Mouse (Mus musculus) heart, embryonic 14.5 days (tissue): ENCODE measurements around the gene Trpc7. TPM values are rescaled to one million over a fixed set of nuclear protein-coding genes. Genes with fewer than 3 reads are reported as not detected.

Source experiments
- ATAC-seq: fragments of 200-750 bp; cut with Nextera tagmentation; 2 replicates; pipeline ENCODE4 v1.8.0; 2017; ENCODE audit warnings: low read depth, moderate TSS enrichment; ENCODE audit not compliant: insufficient number of reproducible peaks, insufficient read depth, low FRiP score
- H3K27ac ChIP-seq, 2 experiments: fragments of 200-500 bp in 1 of 2; fragments of 300-500 bp in 1 of 2; sonication (generic) in 1 of 2; replicated peaks in 1 of 2; 2 replicates each; pipeline ENCODE4 v1.5.1; 2012 to 2014; ENCODE audit warnings: low read depth in 2 of 2, low read length in 2 of 2, control low read depth in 1 of 2, mild to moderate bottlenecking in 1 of 2, mixed read lengths in 1 of 2; ENCODE audit not compliant: control insufficient read depth in 1 of 2, insufficient read depth in 1 of 2
- H3K27me3 ChIP-seq: fragments of 300-500 bp; sonication (generic); 2 replicates; pipeline ENCODE4 v1.6.1; 2014; ENCODE audit warnings: mild to moderate bottlenecking, low read length, control low read depth; ENCODE audit not compliant: control insufficient read depth, insufficient read depth
- H3K36me3 ChIP-seq: fragments of 300-500 bp; sonication (generic); 2 replicates; pipeline ENCODE4 v1.6.1; 2014; ENCODE audit warnings: mild to moderate bottlenecking, control low read depth, low read length, mixed read lengths; ENCODE audit not compliant: control insufficient read depth, insufficient read depth
- H3K4me1 ChIP-seq, 2 experiments: fragments of 200-500 bp in 1 of 2; fragments of 300-500 bp in 1 of 2; sonication (generic) in 1 of 2; 2 replicates each; pipeline ENCODE4 v1.6.1; 2012 to 2014; ENCODE audit warnings: low read length in 2 of 2, control low read depth in 1 of 2, mixed read lengths in 1 of 2; ENCODE audit not compliant: control insufficient read depth in 2 of 2, insufficient read depth in 2 of 2
- H3K4me2 ChIP-seq: fragments of 300-500 bp; sonication (generic); 2 replicates; pipeline ENCODE4 v1.6.1; 2014; ENCODE audit warnings: mild to moderate bottlenecking, low read length
- H3K4me3 ChIP-seq, 2 experiments: fragments of 200-500 bp in 1 of 2; fragments of 300-500 bp in 1 of 2; sonication (generic) in 1 of 2; 2 replicates each; pipeline ENCODE4 v1.5.1; 2012 to 2014; ENCODE audit warnings: low read length in 2 of 2, mild to moderate bottlenecking in 2 of 2, control low read depth in 1 of 2, low read depth in 1 of 2, moderate library complexity in 1 of 2; ENCODE audit not compliant: control insufficient read depth in 1 of 2, insufficient read depth in 1 of 2
- H3K9ac ChIP-seq: fragments of 300-500 bp; sonication (generic); 2 replicates; pipeline ENCODE4 v1.6.1; 2014; ENCODE audit warnings: mild to moderate bottlenecking, low read length
- H3K9me3 ChIP-seq: fragments of 300-500 bp; sonication (generic); 2 replicates; pipeline ENCODE4 v1.6.1; 2016; ENCODE audit warnings: low read length, control low read depth; ENCODE audit not compliant: control insufficient read depth
- WGBS: fragments of 180-500 bp; shearing (Covaris S2); extraction: QIAGEN DNeasy Blood & Tissue Kit; methylation state at CpG from one replicate; pipeline ENCODE4 v1.1.7; 2014; 5-methylcytosine and 5-hydroxymethylcytosine counted together
- polyA plus RNA-seq: library from polyadenylated mRNA; unstranded; fragments of >200 nt; fragmentation: Nextera tagmentation; extraction: Ambion mirVana; gene quantifications from 2 replicates; pipeline ENCODE4 v1.2.1, GENCODE M21; 2014

Gene Trpc7
- polyA plus RNA-seq: not detected in 2 replicates

DNA sequence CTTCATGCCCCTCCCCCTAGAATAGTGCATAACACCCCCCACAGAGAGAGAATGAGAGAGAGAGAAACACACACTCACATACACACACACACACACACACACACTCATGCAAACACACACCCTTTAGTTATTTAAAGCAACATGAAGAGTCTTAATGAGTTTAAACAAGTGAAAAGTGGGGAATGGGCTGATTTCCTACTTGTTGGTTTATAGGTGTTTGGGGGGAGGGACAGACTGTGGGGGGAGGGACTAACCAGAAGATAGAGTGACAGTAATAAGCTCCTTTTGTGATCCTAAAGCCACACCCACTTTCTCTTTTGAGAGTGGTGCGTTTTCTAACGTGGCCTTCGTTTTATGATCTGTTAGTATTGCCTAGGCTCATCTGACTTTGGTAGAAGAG, at the start of gene Trpc7:
Trpc7 (minus strand) TSS at position 101 of the 400 bp plus-strand sequence.
- no peak within 1 kb of the TSS for H3K4me2 ChIP-seq
- no peaks in the 10 kb centered on the region for H3K4me1 ChIP-seq
- no peak within 1 kb of the TSS for H3K27ac ChIP-seq
- no peak for ATAC-seq
- 62% methylated on average over 3 of the region's 3 CpGs for WGBS
- no peak within 1 kb of the TSS for H3K9ac ChIP-seq
- no peaks in the 10 kb centered on the region for H3K9me3 ChIP-seq
- no peak within 1 kb of the TSS for H3K4me3 ChIP-seq
- H3K36me3 ChIP-seq: no peaks in the 10 kb centered on the region
- H3K27me3 ChIP-seq: 0 out of 2 replicates have a peak, but pooled peaks cover 4% of the 10 kb centered on the region

DNA sequence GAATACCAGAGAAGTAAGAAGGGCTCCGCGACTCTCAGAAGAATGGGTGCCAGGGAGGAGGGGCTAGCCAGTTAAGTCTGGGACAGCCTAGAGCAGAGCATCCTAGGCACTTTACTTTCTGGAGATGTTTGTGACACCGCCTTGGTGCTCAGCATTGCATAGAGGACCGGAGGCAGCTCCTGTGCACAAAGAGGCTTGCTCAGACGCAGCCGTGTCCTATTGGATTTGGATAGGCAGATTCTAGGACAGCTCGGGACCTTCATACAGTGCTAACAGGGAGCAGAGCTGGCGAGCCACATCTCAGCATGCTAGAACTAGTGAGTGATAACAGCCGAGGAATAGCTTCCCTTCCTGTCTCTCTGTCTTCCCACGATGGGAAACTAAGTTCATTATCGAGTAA, 43.5 kb upstream of the Trpc7 start:
- Histone ChIP-seq H3K4me2 (no peak overlapping the region), H3K9me3 (no peaks in the 10 kb centered on the region), H3K27ac (no peak overlapping the region), H3K4me1 (no peaks in the 10 kb centered on the region), H3K4me3 (no peak overlapping the region), H3K36me3 (no peaks in the 10 kb centered on the region), H3K27me3 (no peaks in the 10 kb centered on the region), H3K9ac (no peak overlapping the region)
- no peak for ATAC-seq
- WGBS: 65% methylated on average over 11 of the region's 11 CpGs

DNA sequence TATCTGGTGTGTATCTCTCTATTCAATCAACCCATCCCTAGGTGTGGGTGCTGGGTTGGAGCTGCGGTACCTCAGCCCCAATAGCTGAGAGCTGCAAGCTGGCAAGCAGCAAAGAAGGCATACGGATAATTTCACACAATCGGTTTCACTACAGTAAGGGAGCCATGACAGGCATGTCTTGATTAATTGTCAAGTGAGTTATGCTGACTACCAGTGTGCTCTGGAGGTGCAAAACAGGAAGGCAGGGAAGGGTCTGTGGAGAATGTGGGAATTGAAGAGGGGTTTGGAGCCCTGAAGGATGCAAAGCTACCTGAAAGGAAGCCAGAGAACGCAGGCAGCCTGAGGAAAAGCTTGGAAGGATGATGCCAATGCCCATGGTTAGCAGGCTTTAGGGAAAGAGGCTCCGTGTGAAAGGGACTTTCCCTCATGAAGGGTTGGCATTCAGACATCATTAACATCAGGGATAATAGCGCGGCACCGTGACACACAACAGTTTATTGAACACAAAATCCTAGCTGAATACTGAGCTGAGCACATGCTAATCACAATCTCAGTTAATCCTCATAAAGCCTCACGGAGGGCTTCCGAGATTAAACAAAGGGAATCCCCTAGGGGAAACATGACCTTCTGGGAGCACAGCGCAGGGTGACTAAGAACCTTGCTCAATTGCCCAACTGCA, 38.2 kb upstream of the Trpc7 start:
- 69% methylated on average over 11 of the region's 11 CpGs for WGBS
- no peak for ATAC-seq
- H3K9ac ChIP-seq: no peak overlapping the region
- H3K4me3 ChIP-seq: no peak overlapping the region
- H3K27me3 ChIP-seq: no peaks in the 10 kb centered on the region
- no peaks in the 10 kb centered on the region for H3K36me3 ChIP-seq
- no peak overlapping the region for H3K4me2 ChIP-seq
- no peaks in the 10 kb centered on the region for H3K9me3 ChIP-seq
- no peak overlapping the region for H3K27ac ChIP-seq
- no peaks in the 10 kb centered on the region for H3K4me1 ChIP-seq

DNA sequence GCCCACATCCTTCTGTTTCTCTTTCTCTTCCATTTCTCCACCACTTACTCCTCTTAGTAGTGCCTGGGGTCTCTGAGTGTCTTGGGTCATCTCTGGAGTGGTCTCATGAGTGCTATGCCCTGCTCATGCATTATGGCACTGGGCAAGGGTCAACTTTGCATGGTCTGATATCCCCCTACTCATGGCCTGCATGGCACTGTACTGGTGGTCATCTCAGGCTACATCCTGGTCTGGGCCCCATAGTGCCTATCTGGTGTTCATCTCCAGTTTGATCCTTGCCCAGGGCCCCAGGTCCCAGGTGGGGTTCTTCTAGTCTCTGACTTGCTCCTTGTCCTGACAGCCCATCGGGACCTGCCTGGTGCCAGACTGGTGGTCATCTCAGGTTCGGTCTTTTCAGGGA, 34.6 kb upstream of the Trpc7 start:
- H3K9me3 ChIP-seq: no peaks in the 10 kb centered on the region
- 90% methylated on average over 2 of the region's 2 CpGs for WGBS

DNA sequence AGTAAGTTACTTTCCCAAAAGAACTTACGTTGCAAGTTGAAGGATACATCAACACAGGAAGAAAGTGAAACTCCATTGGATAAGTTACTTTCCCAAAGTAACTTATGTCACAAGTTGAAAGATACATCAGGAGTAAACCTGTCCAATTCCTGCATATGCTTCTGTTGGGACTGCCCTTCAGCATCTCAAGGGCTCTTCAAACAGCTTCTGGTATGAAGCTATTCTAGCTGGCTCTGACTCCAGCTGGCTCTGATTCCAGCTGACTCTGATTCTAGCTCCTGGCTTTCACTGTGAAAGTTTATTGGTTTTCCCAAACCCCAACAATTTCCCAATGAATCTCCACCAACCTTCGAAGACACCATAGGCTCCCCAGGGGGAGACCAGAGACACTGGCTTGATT, 27.2 kb upstream of the Trpc7 start:
- Histone ChIP-seq H3K4me1 (no peaks in the 10 kb centered on the region), H3K27ac (no peak overlapping the region), H3K4me2 (no peak overlapping the region), H3K36me3 (no peaks in the 10 kb centered on the region), H3K9me3 (no peaks in the 10 kb centered on the region), H3K27me3 (no peaks in the 10 kb centered on the region), H3K9ac (no peak overlapping the region), H3K4me3 (no peak overlapping the region)
- WGBS: 76% methylated on average over 2 of the region's 2 CpGs
- no peak for ATAC-seq

More for the DNA sequence above, 34.6 kb upstream of the Trpc7 start:
- H3K4me1 ChIP-seq: no peaks in the 10 kb centered on the region
- H3K27me3 ChIP-seq: no peaks in the 10 kb centered on the region
- no peaks in the 10 kb centered on the region for H3K36me3 ChIP-seq
- H3K4me2 ChIP-seq: no peak overlapping the region
- ATAC-seq: no peak
- H3K9ac ChIP-seq: no peak overlapping the region
- no peak overlapping the region for H3K4me3 ChIP-seq
- H3K27ac ChIP-seq: no peak overlapping the region

DNA sequence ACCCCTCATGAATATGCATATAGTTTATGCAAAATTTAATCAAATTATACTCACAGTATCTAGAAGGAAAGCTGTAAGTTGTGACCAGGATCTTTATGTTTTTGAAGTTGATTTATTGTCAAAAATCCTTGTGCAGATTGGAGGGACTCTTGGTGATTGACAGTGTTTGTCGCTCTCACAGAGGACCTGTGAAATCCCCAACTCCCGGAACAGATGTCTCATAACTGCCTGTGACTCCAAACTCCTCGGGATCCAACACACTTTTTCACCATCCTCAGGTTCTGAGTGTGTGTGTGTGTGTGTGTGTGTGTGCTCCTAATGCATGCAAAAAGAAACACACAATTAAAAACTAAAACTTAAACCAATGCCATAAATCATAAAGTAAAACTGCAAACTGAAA, 25.5 kb upstream of the Trpc7 start:
- Histone ChIP-seq H3K9me3 (no peaks in the 10 kb centered on the region), H3K9ac (no peak overlapping the region), H3K4me2 (no peak overlapping the region), H3K4me1 (no peaks in the 10 kb centered on the region), H3K27ac (no peak overlapping the region), H3K4me3 (no peak overlapping the region), H3K36me3 (no peaks in the 10 kb centered on the region), H3K27me3 (no peaks in the 10 kb centered on the region)
- no peak for ATAC-seq
- WGBS: 71% methylated on average over 3 of the region's 3 CpGs

DNA sequence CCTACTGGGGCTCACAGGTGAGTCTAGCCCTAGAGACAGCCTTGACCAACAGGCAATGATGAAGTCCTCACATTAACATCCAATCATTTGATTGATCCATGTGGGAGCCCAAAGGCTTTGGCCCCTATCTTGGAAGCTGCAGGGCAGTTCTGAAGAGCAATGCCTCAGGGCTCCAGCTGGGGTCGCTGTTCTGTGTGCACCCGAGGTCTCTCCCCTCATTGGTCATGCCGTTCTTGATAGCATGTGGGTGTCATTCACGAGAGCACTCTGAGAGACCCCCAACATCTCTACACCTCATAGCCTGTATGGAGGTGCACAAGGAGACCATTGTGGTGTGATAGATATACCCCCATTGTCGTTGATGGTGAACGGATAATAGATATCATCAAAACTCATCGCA, 18.9 kb upstream of the Trpc7 start:
- 75% methylated on average over 7 of the region's 7 CpGs for WGBS
- Histone ChIP-seq H3K9ac (no peak overlapping the region), H3K27ac (no peak overlapping the region), H3K4me2 (no peak overlapping the region), H3K36me3 (no peaks in the 10 kb centered on the region), H3K27me3 (no peaks in the 10 kb centered on the region), H3K4me3 (no peak overlapping the region), H3K4me1 (no peaks in the 10 kb centered on the region), H3K9me3 (no peaks in the 10 kb centered on the region)
- ATAC-seq: no peak

DNA sequence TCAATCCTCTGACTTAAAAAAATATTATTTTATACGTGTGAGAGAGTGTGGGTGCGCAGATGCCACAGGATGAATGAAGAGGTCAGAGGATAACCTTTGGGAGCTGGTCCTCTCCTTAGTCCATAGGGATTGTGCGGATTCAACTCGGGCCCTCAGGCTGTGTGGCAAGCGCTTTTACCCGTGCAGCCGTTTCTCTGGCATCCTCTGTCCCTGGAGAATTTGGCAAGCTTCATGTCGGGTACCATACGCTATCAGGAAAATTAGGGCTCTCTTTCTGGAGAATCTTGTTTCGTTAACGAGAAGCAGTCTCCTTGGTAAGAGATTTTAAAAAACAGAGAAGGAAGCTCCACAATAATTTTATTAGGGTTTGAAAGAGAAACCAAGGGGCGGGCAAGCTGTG, 15.3 kb upstream of the Trpc7 start:
- 86% methylated on average over 12 of the region's 12 CpGs for WGBS

More for the DNA sequence above, 15.3 kb upstream of the Trpc7 start:
- Histone ChIP-seq H3K36me3 (no peaks in the 10 kb centered on the region), H3K4me2 (no peak overlapping the region), H3K27ac (no peak overlapping the region), H3K9me3 (no peaks in the 10 kb centered on the region), H3K4me3 (no peak overlapping the region), H3K9ac (no peak overlapping the region), H3K27me3 (no peaks in the 10 kb centered on the region), H3K4me1 (no peaks in the 10 kb centered on the region)
- no peak for ATAC-seq
